Mouse (Mus musculus): ENCODE results near the gene Galk1.

GRCm38 (mm10) chr11:116025056-116025845 lies 12.7 kb upstream of the Galk1 start:
- no peak for TF ChIP-seq GATA1 (IDR thresholded peaks at IDR 0.05; ENCODE audit: borderline replicate concordance, low read length)
- TF ChIP-seq FLI1 (IDR thresholded peaks at IDR 0.05; ENCODE audit: low read length) = no peak
